ENCODE assay signal across 11 mouse cellular contexts in genomic region chr8:123097786-123098584, GRCm38 (mm10). TPM values are rescaled to one million over a fixed set of nuclear protein-coding genes. Genes with fewer than 3 reads are reported as not detected.
DNase-seq lines count a peak whose midpoint lies in the region; ATAC-seq and TF ChIP-seq lines count a peak whose summit lies in the region.
"Had no signal": no experiment of that assay in that cellular context is flagged by ENCODE, and none has a peak within 500 bp of the region (broad histone marks: within the 10 kb centered on the region; RNA-seq: fewer than 3 reads in every experiment).

No protein-coding gene starts in this region.

- intact Hi-C loops in left cerebral cortex, postnatal 14 days (cut with DNase I) = no loop called here

- peaks cover 45% of the 10 kb centered on the region for H3K36me3 ChIP-seq in intestine, postnatal 0 days (ENCODE audit: control insufficient read depth, insufficient read depth)
- H3K36me3 ChIP-seq in intestine, embryonic 15.5 days = peaks cover 18% of the 10 kb centered on the region; the same call in 1 of the 2 replicates

- no peak overlapping the region for H3K4me3 ChIP-seq in intestine, postnatal 0 days (ENCODE audit: low read depth, low read length)
- H3K4me3 ChIP-seq in intestine, embryonic 15.5 days (replicated peaks) = no peak overlapping the region
- H3K4me3 ChIP-seq: limb, embryonic 13.5 days; megakaryocyte, embryonic 14.5 days had no signal

- no peak overlapping the region for H3K9ac ChIP-seq in intestine, postnatal 0 days (ENCODE audit: low read depth, low read length)
- no peak overlapping the region for H3K9ac ChIP-seq in intestine, embryonic 15.5 days
- H3K9ac ChIP-seq: limb, embryonic 13.5 days had no signal

- no peaks in the 10 kb centered on the region for H3K4me1 ChIP-seq in intestine, postnatal 0 days (replicated peaks; ENCODE audit: control insufficient read depth, insufficient read depth, low read length)
- H3K4me1 ChIP-seq in intestine, embryonic 15.5 days (replicated peaks) = no peaks in the 10 kb centered on the region; the same call in 1 of the 2 replicates

- no peaks in the 10 kb centered on the region for H3K27me3 ChIP-seq in intestine, postnatal 0 days (replicated peaks; ENCODE audit: control insufficient read depth, insufficient read depth, low read length)
- H3K27me3 ChIP-seq in intestine, embryonic 15.5 days (replicated peaks) = no peaks in the 10 kb centered on the region
- H3K27me3 ChIP-seq: limb, embryonic 13.5 days; megakaryocyte, embryonic 14.5 days had no signal

- H3K9me3 ChIP-seq in intestine, postnatal 0 days (ENCODE audit: control insufficient read depth) = no peaks in the 10 kb centered on the region
- H3K9me3 ChIP-seq in intestine, embryonic 15.5 days = no peaks in the 10 kb centered on the region
- H3K9me3 ChIP-seq: limb, embryonic 13.5 days; megakaryocyte, embryonic 14.5 days had no signal

- WGBS in intestine, postnatal 0 days = 79% methylated on average over 12 of the region's 12 CpGs
- 81% methylated on average over 12 of the region's 12 CpGs for WGBS in intestine, embryonic 15.5 days

- no peak overlapping the region for H3K27ac ChIP-seq in intestine, postnatal 0 days (ENCODE audit: low read depth, low read length)
- H3K27ac ChIP-seq in intestine, embryonic 15.5 days = no peak overlapping the region
- H3K27ac ChIP-seq: limb, embryonic 13.5 days had no signal

- TF ChIP-seq CTCF in intestine, postnatal 0 days (IDR thresholded peaks at IDR 0.05; ENCODE audit: low read depth) = peak; percentile 37

- ATAC-seq in intestine, postnatal 0 days = no peak
- ATAC-seq in intestine, embryonic 15.5 days = no peak

- DNase-seq in thymus, adult 18-20 months = peak; percentile 32 to 50
- no peak for DNase-seq in thymus, postnatal 0 days (ENCODE audit: low spot score)
- DNase-seq in left cerebral cortex, postnatal 14 days (ENCODE audit: low spot score in 2 of 2) = peak; percentile 60 to 68
- DNase-seq in thymus, postnatal 4 days = peak; percentile 67
- DNase-seq in embryo, embryonic 10 days (ENCODE audit: low spot score) = no peak
- DNase-seq in ovary, postnatal 10 days (ENCODE audit: low spot score) = no peak
- DNase-seq: embryo, embryonic 11 days had no signal

- H3K4me2 ChIP-seq in intestine, postnatal 0 days (replicated peaks; ENCODE audit: low read depth) = no peak overlapping the region
- no peak overlapping the region for H3K4me2 ChIP-seq in intestine, embryonic 15.5 days (replicated peaks)
- H3K4me2 ChIP-seq: limb, embryonic 13.5 days had no signal

RNA-seq across cellular contexts. Expression of gene Rpl13, which starts 4.2 kb away (rescaled TPM):
- 948 and 1,014 TPM in 2 replicates for polyA plus RNA-seq in intestine, postnatal 0 days (2015; fragmentation: Nextera tagmentation; extraction: Ambion mirVana)
- polyA plus RNA-seq in intestine, embryonic 15.5 days (2015; fragmentation: Nextera tagmentation; extraction: Ambion mirVana) = 1,399 and 1,578 TPM in 2 replicates
- polyA plus RNA-seq in thymus, postnatal 0 days (2015; fragmentation: Nextera tagmentation; extraction: Ambion mirVana) = 1,818 and 1,880 TPM in 2 replicates
- total RNA-seq in left cerebral cortex, postnatal 14 days (2021) = 100 to 1,000 TPM; 356 to 384 TPM

RNA-seq across cellular contexts. Expression of gene Cpne7, which starts 19.2 kb away (rescaled TPM):
- 0.46 and 0.67 TPM in 2 replicates for polyA plus RNA-seq in intestine, postnatal 0 days (2015; fragmentation: Nextera tagmentation; extraction: Ambion mirVana)
- polyA plus RNA-seq in intestine, embryonic 15.5 days (2015; fragmentation: Nextera tagmentation; extraction: Ambion mirVana) = 0.98 and 1.3 TPM in 2 replicates
- polyA plus RNA-seq in thymus, postnatal 0 days (2015; fragmentation: Nextera tagmentation; extraction: Ambion mirVana) = 0.22 and 0.31 TPM in 2 replicates
- total RNA-seq in left cerebral cortex, postnatal 14 days (2021) = 10 to 100 TPM; 55.0 to 77.7 TPM

RNA-seq across cellular contexts. Expression of gene Spg7, which starts 35.2 kb away (rescaled TPM):
- 44.7 and 46.1 TPM in 2 replicates for polyA plus RNA-seq in intestine, postnatal 0 days (2015; fragmentation: Nextera tagmentation; extraction: Ambion mirVana)
- 51.7 and 52.5 TPM in 2 replicates for polyA plus RNA-seq in intestine, embryonic 15.5 days (2015; fragmentation: Nextera tagmentation; extraction: Ambion mirVana)
- 48.2 and 49.5 TPM in 2 replicates for polyA plus RNA-seq in thymus, postnatal 0 days (2015; fragmentation: Nextera tagmentation; extraction: Ambion mirVana)
- 10 to 100 TPM; 69.0 to 69.4 TPM for total RNA-seq in left cerebral cortex, postnatal 14 days (2021)

RNA-seq across cellular contexts. Expression of gene Ankrd11, which starts 55.9 kb away (rescaled TPM):
- 41.2 and 47.9 TPM in 2 replicates for polyA plus RNA-seq in intestine, postnatal 0 days (2015; fragmentation: Nextera tagmentation; extraction: Ambion mirVana)
- polyA plus RNA-seq in intestine, embryonic 15.5 days (2015; fragmentation: Nextera tagmentation; extraction: Ambion mirVana) = 50.9 and 53.9 TPM in 2 replicates
- polyA plus RNA-seq in thymus, postnatal 0 days (2015; fragmentation: Nextera tagmentation; extraction: Ambion mirVana) = 51.4 and 78.6 TPM in 2 replicates
- 100 to 1,000 TPM; 146 to 151 TPM for total RNA-seq in left cerebral cortex, postnatal 14 days (2021)

Comparison
In these comparisons a context has a peak if more than half of its experiments do, and no peak if none do; other contexts are left out.
1. DNase-seq: peak in thymus, adult 18-20 months (2 of 2), left cerebral cortex, postnatal 14 days (2 of 2) and thymus, postnatal 4 days (single experiment); none in thymus, postnatal 0 days (single experiment), embryo, embryonic 10 days (single experiment) and ovary, postnatal 10 days (single experiment).